Mouse (Mus musculus) megakaryocyte, embryonic 14.5 days (primary cell): Measurements from ENCODE around the gene Asic1.

Experiments used
- FLI1 ChIP-seq: IDR thresholded peaks from 2 replicates; pipeline ENCODE4 v1.6.1; 2012; ENCODE audit warnings: low read length, inconsistent platforms, mixed read lengths
- GATA1 ChIP-seq: IDR thresholded peaks from 3 replicates; pipeline ENCODE4 v1.6.1; 2012; ENCODE audit warnings: mixed read lengths, low read length, inconsistent platforms, borderline replicate concordance

GRCm38 (mm10) chr15:99644776-99645175 is 25.4 kb upstream of the Asic1 start:
- TF ChIP-seq GATA1 (no peak), FLI1 (no peak)
